Comparison of ENCODE assay signal across 8 mouse cellular contexts in genomic region chr19:57005062-57005461, GRCm38 (mm10). TPM values are rescaled to one million over a fixed set of nuclear protein-coding genes. Genes with fewer than 3 reads are reported as not detected.
DNase-seq lines count a peak whose midpoint lies in the region.
"Had no signal": no experiment of that assay in that cellular context is flagged by ENCODE, and none has a peak within 500 bp of the region (broad histone marks: within the 10 kb centered on the region; RNA-seq: fewer than 3 reads in every experiment).

No protein-coding gene starts in this region.

- intact Hi-C loops in gastrocnemius, postnatal 36 days (cut with DNase I): no loop called here

- peak; percentile 60 for DNase-seq in kidney, postnatal 14 days
- DNase-seq in kidney, adult 18-20 months: no peak
- peak; percentile 96 for DNase-seq in cerebellum, adult 9-10 months
- DNase-seq in gastrocnemius, postnatal 36 days: peak; percentile 47 to 67
- DNase-seq in lung, postnatal 14 days: peak; percentile 61
- DNase-seq in thymus, adult 18-20 months: no peak
- DNase-seq in layer of hippocampus, postnatal 25 days (ENCODE audit: extremely low spot score in 1 of 2, low spot score in 1 of 2): no peak
- DNase-seq: forebrain, postnatal 0 days had no signal

RNA-seq across cellular contexts. Expression of gene Afap1l2, which starts 3.0 kb away (rescaled TPM):
- total RNA-seq in gastrocnemius, postnatal 36 days (2021): 1 to 10 TPM; 1.6 to 2.2 TPM
- total RNA-seq in layer of hippocampus, postnatal 25 days (2021): 10 to 100 TPM; 12.6 to 13.7 TPM

Comparison
In these comparisons a context has a peak if more than half of its experiments do, and no peak if none do; other contexts are left out.
1. DNase-seq: peak in kidney, postnatal 14 days (single experiment), cerebellum, adult 9-10 months (single experiment), gastrocnemius, postnatal 36 days (2 of 2) and lung, postnatal 14 days (single experiment); none in kidney, adult 18-20 months (single experiment), thymus, adult 18-20 months (0 of 2) and layer of hippocampus, postnatal 25 days (0 of 2).
2. RNA of gene Afap1l2, which starts 3.0 kb away (total RNA-seq): 12.6 to 13.7 TPM in layer of hippocampus, postnatal 25 days; 1.6 to 2.2 TPM in gastrocnemius, postnatal 36 days; every median in the first group is over 4 times any median in the second.